Mouse (Mus musculus) brain, embryonic 14.5 days (tissue): ENCODE data around the gene Gng12. TPM values are rescaled to one million over a fixed set of nuclear protein-coding genes. Genes with fewer than 3 reads are reported as not detected.

Experiments used
- DNase-seq: peaks from one replicate; pipeline ENCODE4 v3.0.0-alpha.2; 2011; ENCODE audit warnings: low read depth
- CTCF ChIP-seq: fragments of 200-500 bp; IDR thresholded peaks from 2 replicates; pipeline ENCODE4 v1.5.1; 2012; ENCODE audit warnings: inconsistent platforms, mild to moderate bottlenecking, moderate library complexity, borderline replicate concordance; ENCODE audit not compliant: insufficient read depth, insufficient read length; ENCODE audit errors: extremely low read depth
- POLR2A ChIP-seq: fragments of 200-500 bp; IDR thresholded peaks from 2 replicates; pipeline ENCODE4 v1.6.1; 2012; ENCODE audit warnings: mild to moderate bottlenecking, inconsistent platforms, borderline replicate concordance; ENCODE audit not compliant: poor library complexity, insufficient read depth, insufficient read length, severe bottlenecking; ENCODE audit errors: extremely low read depth
- polyA plus RNA-seq: library from polyadenylated mRNA; depleted of rRNA; stranded (reverse); fragments of >200 nt; gene quantifications from 2 replicates; pipeline ENCODE4 v1.2.3, GENCODE M21; 2012

The Gng12 gene
- polyA plus RNA-seq, 1 experiment = 23.2 TPM

DNA sequence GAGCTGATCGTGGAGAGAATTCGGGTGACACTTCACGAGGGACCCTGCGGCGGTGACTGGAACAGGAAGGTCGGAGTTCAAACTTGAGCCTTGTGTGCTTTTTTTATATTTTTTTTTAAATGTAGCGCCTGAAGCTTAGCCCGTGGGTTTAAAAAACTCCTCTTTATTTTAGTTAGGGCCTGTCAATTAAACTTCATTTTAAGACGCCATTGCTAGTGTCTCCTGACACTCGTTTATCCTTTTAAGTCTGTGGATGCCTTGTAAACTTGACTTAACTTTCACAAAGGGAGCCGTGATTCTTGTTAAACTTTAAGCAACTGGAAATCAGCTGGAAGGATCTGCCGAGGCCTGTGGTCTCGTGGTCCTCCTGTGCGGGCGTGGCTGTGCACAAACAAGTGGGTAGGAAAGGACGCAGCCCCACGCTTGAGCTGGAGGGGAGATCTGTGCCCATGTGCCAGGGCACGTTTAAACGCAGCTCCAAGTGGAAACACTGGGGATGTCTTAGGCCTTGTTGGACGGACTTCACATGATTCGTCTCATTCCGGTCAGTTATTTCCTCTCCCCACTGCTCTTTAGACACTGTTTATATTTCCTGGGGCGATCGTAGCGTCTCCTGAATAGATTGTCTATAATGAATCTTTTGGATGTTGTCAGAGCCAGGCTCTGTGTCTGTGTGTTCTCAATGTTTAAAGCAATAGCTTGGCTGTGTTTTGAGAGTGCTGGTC, 886 bp downstream of the Gng12 start:
- TF ChIP-seq POLR2A (no peak), CTCF (no peak)
- peak; percentile 53 for DNase-seq

DNA sequence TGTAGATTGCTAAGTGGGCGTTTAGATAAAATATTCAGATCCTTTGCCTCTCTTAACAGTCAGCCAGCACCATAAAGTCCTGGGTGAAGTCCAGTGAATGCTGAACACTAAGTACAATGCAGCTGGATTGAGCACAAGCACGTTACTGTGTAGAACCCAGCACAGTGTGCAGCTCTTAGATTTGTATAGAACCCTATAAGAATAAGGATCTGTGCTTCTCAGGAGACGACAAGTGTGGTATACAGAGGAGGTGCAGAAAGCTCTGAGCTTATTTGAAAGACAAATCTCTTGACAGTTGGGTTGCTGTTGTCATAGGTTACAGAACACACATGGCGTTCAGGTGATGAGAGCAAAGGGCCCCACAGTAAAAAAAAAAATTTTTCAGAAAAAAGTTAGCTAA, 1.8 kb downstream of the Gng12 start:
- peak; percentile 41 for DNase-seq
- TF ChIP-seq POLR2A (no peak), CTCF (no peak)

DNA sequence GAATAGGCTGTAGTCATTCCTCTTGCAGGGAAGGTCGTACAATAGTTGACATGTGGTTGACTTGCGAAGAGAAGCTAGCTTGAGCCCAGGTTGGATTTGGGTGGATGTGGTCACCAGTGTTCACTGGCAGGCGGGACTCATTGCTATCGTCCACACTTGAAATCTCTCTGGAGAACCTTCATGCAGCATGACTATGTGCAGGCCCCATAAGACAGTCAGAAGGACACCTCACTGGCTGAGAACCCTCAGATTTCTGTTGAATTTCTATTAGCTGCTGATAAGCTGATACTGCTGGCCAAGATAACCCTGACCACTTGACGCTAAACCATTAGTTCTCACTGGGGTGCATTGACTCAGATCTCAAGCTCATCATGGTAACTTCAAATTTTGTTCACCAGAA, 5.7 kb downstream of the Gng12 start:
- DNase-seq = no peak
- TF ChIP-seq POLR2A (no peak), CTCF (no peak)

DNA sequence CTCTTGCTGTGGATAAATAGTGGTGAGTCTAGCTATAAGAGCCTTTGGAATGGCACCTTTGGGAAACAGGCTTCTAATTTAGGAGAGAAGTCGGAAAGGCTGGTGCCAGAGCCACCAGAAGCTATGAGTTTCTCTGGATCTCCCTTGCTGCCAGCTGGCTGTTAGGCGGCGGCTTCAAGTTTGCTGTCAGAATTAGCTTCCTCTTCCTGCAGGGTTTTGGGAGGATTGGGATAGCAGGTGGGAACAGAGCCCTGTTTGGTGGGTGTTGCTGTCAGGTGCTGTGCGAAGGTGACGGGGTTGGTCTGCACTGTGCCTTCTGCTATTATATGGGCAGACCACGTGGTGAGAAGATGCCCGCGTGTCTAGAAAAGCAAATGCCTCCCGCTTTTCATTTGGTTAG, 7.0 kb downstream of the Gng12 start:
- DNase-seq = no peak
- TF ChIP-seq CTCF = no peak
- no peak for TF ChIP-seq POLR2A

DNA sequence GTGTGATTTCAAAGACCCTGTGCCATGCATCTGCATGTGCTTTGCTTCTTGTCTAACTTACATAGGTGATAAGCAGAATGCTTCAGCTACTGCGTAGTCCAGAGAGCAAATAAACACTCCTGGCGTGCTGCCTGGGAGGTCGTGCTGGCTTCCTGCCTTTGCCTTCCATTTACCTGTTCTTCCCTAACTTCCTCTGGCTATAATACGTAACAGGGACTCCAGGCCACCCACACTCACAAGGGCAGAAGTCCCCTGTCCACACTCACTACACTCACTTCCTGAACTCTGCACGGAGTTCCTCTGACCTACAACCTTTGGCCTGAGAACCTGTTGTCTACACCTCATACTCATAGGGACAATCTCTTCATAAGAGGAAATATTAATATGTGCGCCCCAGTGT, 7.5 kb downstream of the Gng12 start:
- no peak for TF ChIP-seq CTCF
- TF ChIP-seq POLR2A = no peak
- no peak for DNase-seq

DNA sequence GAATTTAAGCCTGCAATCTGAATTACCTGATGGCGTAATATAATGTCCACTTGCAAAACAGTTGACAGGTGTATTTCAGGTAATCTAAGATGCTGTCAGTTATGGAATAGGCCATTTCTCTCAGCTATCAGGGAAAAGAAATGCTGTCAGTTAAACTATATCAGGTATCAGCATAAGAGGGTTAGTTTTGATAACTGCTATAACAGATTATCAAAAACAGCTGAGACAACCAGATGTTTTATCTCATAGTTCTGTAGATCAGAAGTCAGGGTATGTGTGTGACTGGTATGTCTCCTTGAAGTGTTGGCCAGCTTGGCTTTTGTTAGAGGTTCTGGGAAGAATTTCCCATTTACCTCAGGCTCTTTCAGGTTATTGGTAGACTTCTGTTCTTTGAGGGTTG, 10.0 kb downstream of the Gng12 start:
- no peak for TF ChIP-seq POLR2A
- TF ChIP-seq CTCF = no peak
- DNase-seq = no peak

DNA sequence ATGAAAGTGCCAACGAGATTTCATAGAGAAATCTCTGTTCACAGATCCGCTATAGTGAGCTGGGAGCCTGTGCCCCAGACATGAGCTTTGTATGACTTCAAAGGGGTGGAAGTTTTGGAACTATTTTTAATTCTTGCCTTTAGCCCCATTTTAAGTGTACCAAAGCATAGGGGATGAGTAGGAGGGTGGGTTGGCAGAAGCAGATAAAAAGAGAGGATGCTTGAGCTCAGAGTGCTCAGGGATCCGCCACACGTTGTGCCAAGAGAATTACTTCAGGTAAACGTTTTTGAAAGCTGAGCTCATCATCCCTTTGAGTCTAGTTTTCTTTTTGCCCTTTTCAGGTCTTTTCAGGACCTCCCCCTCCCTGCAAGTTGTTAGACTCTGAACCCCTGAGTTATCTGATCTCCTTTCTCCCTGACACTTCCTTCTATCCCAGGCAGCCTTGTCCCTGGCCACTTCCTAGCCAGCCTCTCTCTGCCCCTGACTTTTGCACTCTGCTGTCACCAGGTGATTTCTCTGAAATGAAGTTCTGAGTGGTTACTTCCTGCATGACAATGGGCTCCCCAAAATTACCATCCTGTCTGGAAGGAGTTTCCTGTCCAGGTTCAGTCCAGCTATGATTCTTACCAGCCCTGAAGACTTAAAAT, 12.3 kb downstream of the Gng12 start:
- no peak for DNase-seq
- no peak for TF ChIP-seq POLR2A
- no peak for TF ChIP-seq CTCF

DNA sequence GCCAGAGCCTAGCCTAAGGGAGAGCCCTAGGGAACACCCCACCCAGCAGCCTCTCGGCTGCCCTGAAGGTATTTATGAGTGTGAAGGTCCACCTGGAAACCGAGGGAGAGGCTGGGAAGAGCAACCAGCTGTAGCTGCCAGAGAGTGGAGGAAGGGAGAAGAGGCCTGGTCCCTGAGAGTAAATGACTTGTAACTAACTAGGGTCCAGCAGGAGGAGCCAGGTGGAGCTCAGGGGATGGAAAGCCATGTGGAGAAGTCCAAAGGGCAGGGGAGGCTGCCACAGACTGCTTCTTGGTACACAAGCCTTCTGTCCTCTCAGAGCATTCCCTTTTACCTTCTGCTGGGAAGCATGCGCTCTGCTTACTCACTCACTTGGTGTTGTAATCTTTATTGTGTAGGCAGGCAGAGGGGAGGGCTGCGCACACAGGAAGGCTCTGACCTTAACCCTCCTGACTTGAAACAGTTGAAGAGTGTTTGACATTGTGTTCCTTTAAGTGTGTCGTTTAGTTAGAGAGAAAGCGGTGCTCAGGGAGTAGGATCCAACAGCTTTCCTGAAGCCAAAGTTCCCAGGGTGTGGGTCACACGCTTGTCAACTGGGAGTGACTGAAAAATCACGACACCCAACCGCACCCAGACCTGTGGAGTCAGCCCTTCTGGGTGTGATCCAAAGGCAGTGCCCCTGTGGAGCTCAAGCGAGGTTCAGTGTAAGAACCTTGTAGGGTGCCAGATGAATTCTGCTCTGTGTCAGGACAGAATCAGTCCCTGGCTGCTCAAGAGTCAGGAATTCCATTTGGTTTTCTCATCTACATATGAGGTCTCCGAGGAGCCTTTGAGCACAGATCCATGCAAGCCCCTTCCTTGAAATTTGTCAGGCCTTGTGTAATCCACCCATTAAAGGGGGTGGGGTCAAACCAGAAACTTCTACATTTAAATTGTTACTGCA, 14.6 kb downstream of the Gng12 start:
- TF ChIP-seq POLR2A (no peak), CTCF (no peak)
- no peak for DNase-seq

DNA sequence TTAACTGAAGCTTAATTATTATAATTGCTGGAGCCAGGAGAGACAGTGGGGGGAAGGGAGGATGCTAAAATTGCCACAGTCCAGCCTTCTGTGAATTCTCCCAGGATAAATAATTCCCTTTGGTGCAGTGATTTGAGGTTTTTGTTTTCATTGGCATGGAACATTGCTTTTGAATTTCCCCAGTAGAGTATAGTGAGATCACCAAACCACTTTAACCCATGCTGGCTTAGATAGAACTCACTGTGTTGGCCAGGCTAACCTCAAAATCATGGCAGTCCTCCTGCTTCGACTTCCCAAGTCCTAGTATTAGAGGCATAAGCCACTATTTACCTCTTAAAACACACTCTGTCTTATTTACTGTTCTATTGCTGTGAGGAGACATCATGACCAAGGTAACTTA, 17.2 kb downstream of the Gng12 start:
- TF ChIP-seq CTCF (no peak), POLR2A (no peak)
- DNase-seq = peak; percentile 8

DNA sequence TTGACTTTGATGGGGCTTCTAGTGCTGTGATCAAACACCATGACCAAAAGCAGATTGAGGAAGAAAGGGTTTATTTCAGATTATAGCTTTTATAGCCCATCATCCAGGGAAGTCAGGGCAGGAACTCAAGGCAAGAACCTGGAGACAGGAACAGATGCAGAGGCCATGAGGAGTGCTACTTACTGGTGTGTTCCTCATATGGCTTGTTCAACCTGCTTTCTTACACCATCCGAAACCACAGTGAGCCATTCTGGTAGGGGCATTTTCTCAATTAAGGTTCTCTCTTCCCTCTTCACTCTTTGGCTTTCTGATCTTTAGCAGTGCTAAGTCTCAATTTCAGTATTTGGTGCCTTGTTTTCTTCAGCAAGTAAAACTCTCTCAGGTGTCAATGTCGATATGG, 19.4 kb downstream of the Gng12 start:
- TF ChIP-seq CTCF = no peak
- TF ChIP-seq POLR2A = no peak
- DNase-seq = no peak

DNA sequence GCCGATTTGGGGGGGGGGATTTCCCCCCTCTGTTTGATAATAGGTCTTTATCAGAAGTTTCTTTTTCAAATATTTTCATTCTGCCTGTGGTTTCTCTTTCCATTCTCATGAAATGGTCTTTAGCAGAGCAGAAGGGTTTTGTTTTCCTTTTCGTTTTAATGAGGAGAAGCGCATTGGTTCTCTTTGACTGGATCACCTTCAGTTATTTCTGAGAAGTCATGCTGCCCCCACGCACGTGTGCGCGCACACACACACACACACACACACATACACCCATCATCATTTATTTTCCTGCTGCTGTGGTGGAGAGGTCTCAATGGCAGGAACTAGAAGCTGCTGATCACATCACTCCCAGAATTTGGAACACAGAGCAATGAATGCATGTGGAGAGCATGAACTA, 20.8 kb downstream of the Gng12 start:
- TF ChIP-seq POLR2A = no peak
- no peak for TF ChIP-seq CTCF
- DNase-seq = no peak
